Mouse (Mus musculus) T-helper 2 cell (primary cell): ENCODE results near the gene Vmn2r35.
"Not testable (repeated sequence)": the region's sequence is repeated elsewhere in the genome, so short reads cannot be mapped to it uniquely, and the experiment has no call there.

Source experiments
- in situ Hi-C: fragments of 300-600 bp; cut with MboI, MseI; formaldehyde crosslinking; loops from one replicate; pipeline ENCODE4 v1.15.1; 2025; ENCODE audit warnings: high pct_unique_total_duplicates

Gene Vmn2r35

DNA sequence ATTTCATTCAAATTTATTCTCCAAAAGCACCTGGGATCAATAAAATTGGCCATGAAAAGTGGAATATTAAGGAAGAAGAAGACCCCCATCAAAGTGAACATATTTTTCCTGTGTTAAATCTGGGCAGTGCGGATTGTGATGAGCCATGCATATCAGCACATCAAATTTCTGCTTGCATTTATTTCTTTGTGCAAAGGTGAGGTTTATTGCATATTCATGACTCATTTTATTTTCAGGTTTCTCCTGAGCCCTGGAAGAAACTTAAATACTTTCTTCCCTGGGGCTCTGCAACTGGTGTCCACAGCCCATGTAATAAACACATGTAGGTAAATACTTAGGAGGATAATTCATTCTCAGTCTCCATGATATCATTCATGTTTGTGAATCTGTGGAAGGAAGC lies at the start of gene Vmn2r35:
Gene Vmn2r35, minus strand, starts transcription at position 101 of the 400 bp plus-strand sequence.
- in situ Hi-C loops, result loop anchor here (25.0 kb wide), 1 partner anchor 793 kb away; no protein-coding TSS in a partner anchor

DNA sequence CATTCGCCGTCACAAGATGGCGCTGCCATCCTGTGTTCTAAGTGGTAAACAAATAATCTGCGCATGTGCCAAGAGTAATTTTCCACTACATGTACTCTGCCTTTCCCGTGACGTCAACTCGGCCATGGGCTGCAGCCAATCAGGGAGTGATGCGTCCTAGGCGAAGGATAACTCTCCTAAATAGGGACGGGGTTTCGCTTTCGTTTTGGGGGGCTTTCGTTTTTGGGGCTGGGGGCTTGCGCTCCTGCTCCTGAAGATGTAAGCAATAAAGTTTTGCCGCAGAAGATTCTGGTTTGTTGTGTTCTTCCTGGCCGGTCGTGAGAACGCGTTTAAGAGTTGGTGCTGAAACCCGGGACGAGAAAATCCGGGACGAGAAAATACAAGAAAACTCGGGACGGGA lies 25.5 kb downstream of the Vmn2r35 start:
- in situ Hi-C loops, result not testable (repeated sequence)
